Mouse (Mus musculus) adrenal gland, adult 18-20 months (tissue): ENCODE results near the gene Sfpq. TPM values are rescaled to one million over a fixed set of nuclear protein-coding genes. Genes with fewer than 3 reads are reported as not detected.

Experiments
- total RNA-seq, 2 experiments: library from RNA; stranded (reverse); gene quantifications; 1 replicate in 1 of 2; 2 replicates in 1 of 2; pipeline ENCODE4 v1.2.3; 2021

Sfpq gene
- total RNA-seq, 2 experiments from 2014 or later: 233 to 291 TPM

Other genes with a start within 250 kb of the Sfpq start
- gene Zmym4, start 53.2 kb upstream of the Sfpq start, total RNA-seq: 10 to 100 TPM; 29.3 to 32.5 TPM
- 1 to 10 TPM; 6.6 to 8.1 TPM for gene Zmym1, start 39.8 kb downstream of the Sfpq start, total RNA-seq
- gene Zmym6, start 56.1 kb downstream of the Sfpq start, total RNA-seq: 10 to 100 TPM; 13.4 to 17.3 TPM
- 10 to 100 TPM; 15.0 to 19.6 TPM for gene Tmem35b, start 102.4 kb downstream of the Sfpq start, total RNA-seq
- gene Dlgap3, start 147.9 kb downstream of the Sfpq start, total RNA-seq: 1 to 10 TPM; 4.9 to 6.1 TPM
- 10 to 100 TPM; 50.9 to 54.2 TPM for gene Smim12, start 222.5 kb downstream of the Sfpq start, total RNA-seq